Mouse (Mus musculus): Measurements from ENCODE around the gene Gm128. TPM values are rescaled to one million over a fixed set of nuclear protein-coding genes. Genes with fewer than 3 reads are reported as not detected.
A peak's percentile ranks its signal among the peaks of the same experiment; 100 is the strongest.

Gm128 gene
- polyA plus RNA-seq, 2 experiments = 0.12 to 0.19 TPM

GRCm38 (mm10) chr3:95250361-95250760 is 9.0 kb upstream of the Gm128 start:
- Histone ChIP-seq H3K36me3 (replicated peaks; ENCODE audit: control insufficient read depth, insufficient read depth, low read depth) (peaks cover 3% of the 10 kb centered on the region; the same call in 1 of the 2 replicates), H3K27ac (no peak overlapping the region), H3K9ac (replicated peaks) (no peak overlapping the region), H3K9me3 (ENCODE audit: control insufficient read depth, low read length) (no peaks in the 10 kb centered on the region), H3K4me3 (ENCODE audit: insufficient read depth in 1 of 2, low read depth in 2 of 2, low read length in 2 of 2) (no peak overlapping the region), H3K4me1 (replicated peaks; ENCODE audit: control insufficient read depth in 2 of 2, insufficient read depth in 2 of 2, low read length in 1 of 2) (peaks cover 0 to 6% of the 10 kb centered on the region in 2 experiments; a peak in 3 of 4 replicates), H3K4me2 (ENCODE audit: low read depth) (no peak overlapping the region), H3K27me3 (ENCODE audit: control insufficient read depth, insufficient read depth, low read length) (no peaks in the 10 kb centered on the region)
- DNase-seq (ENCODE audit: low read depth in 3 of 3, low spot score in 3 of 3) = no peak
- 66% methylated on average over 5 of the region's 5 CpGs for WGBS (ENCODE audit: insufficient replicate concordance)
- TF ChIP-seq CTCF (IDR thresholded peaks at IDR 0.05; ENCODE audit: low read depth) = no peak
- no peak for TF ChIP-seq EP300 (IDR thresholded peaks at IDR 0.05; ENCODE audit: low read depth)
- ATAC-seq (ENCODE audit: insufficient read depth) = no peak

GRCm38 (mm10) chr3:95247660-95248336 is 6.4 kb upstream of the Gm128 start:
- no peaks in the 10 kb centered on the region for H3K36me3 ChIP-seq (replicated peaks; ENCODE audit: control insufficient read depth, insufficient read depth, low read depth)
- H3K27me3 ChIP-seq (ENCODE audit: control insufficient read depth, insufficient read depth, low read length) = no peaks in the 10 kb centered on the region
- H3K9ac ChIP-seq (replicated peaks) = no peak overlapping the region
- H3K27ac ChIP-seq = no peak overlapping the region
- peaks cover 0 to 6% of the 10 kb centered on the region in 2 experiments; a peak in 3 of 4 replicates for H3K4me1 ChIP-seq (replicated peaks; ENCODE audit: control insufficient read depth in 2 of 2, insufficient read depth in 2 of 2, low read length in 1 of 2)
- no peak overlapping the region for H3K4me2 ChIP-seq (ENCODE audit: low read depth)
- WGBS (ENCODE audit: insufficient replicate concordance) = 26% methylated on average over 1 of the region's 1 CpGs
- ATAC-seq (ENCODE audit: insufficient read depth) = no peak
- no peak for DNase-seq (ENCODE audit: low read depth in 3 of 3, low spot score in 3 of 3)
- H3K4me3 ChIP-seq (ENCODE audit: insufficient read depth in 1 of 2, low read depth in 2 of 2, low read length in 2 of 2) = no peak overlapping the region
- H3K9me3 ChIP-seq (ENCODE audit: control insufficient read depth, low read length) = no peaks in the 10 kb centered on the region
- TF ChIP-seq EP300 (IDR thresholded peaks at IDR 0.05; ENCODE audit: low read depth) (no peak), CTCF (IDR thresholded peaks at IDR 0.05; ENCODE audit: low read depth) (no peak)

- ATAC-seq (ENCODE audit: insufficient read depth) (no peak; the same call in 1 of the 2 replicates), DNase-seq (ENCODE audit: low read depth in 3 of 3, low spot score in 3 of 3) (no peak)
- no peaks in the 10 kb centered on the region for H3K27me3 ChIP-seq (ENCODE audit: control insufficient read depth, insufficient read depth, low read length)
- WGBS (ENCODE audit: insufficient replicate concordance) = 56% methylated on average over 5 of the region's 5 CpGs
- H3K9me3 ChIP-seq (ENCODE audit: control insufficient read depth, low read length) = no peaks in the 10 kb centered on the region
- H3K4me2 ChIP-seq (ENCODE audit: low read depth) = no peak overlapping the region
- TF ChIP-seq EP300 (IDR thresholded peaks at IDR 0.05; ENCODE audit: low read depth) (no peak), CTCF (IDR thresholded peaks at IDR 0.05; ENCODE audit: low read depth) (no peak)
- H3K27ac ChIP-seq = no peak overlapping the region
- H3K36me3 ChIP-seq (replicated peaks; ENCODE audit: control insufficient read depth, insufficient read depth, low read depth) = no peaks in the 10 kb centered on the region
- no peak overlapping the region for H3K4me3 ChIP-seq (ENCODE audit: insufficient read depth in 1 of 2, low read depth in 2 of 2, low read length in 2 of 2)
- H3K9ac ChIP-seq (replicated peaks) = no peak overlapping the region
- H3K4me1 ChIP-seq (replicated peaks; ENCODE audit: control insufficient read depth in 2 of 2, insufficient read depth in 2 of 2, low read length in 1 of 2) = peaks cover 0 to 6% of the 10 kb centered on the region in 2 experiments; a peak in 3 of 4 replicates
These were observed 5.2 kb upstream of the Gm128 start for GRCm38 (mm10) chr3:95246465-95247231.

GRCm38 (mm10) chr3:95243086-95243485 is 1.7 kb upstream of the Gm128 start:
- DNase-seq (ENCODE audit: low read depth in 3 of 3, low spot score in 3 of 3) (no peak), ATAC-seq (ENCODE audit: insufficient read depth) (no peak)
- no peaks in the 10 kb centered on the region; the same call in 1 of the 2 replicates for H3K36me3 ChIP-seq (replicated peaks; ENCODE audit: control insufficient read depth, insufficient read depth, low read depth)
- H3K4me1 ChIP-seq (replicated peaks; ENCODE audit: control insufficient read depth in 2 of 2, insufficient read depth in 2 of 2, low read length in 1 of 2) = peaks cover 0 to 6% of the 10 kb centered on the region in 2 experiments; a peak in 3 of 4 replicates
- H3K4me2 ChIP-seq (ENCODE audit: low read depth) = no peak overlapping the region
- H3K9me3 ChIP-seq (ENCODE audit: control insufficient read depth, low read length) = no peaks in the 10 kb centered on the region
- no peaks in the 10 kb centered on the region for H3K27me3 ChIP-seq (ENCODE audit: control insufficient read depth, insufficient read depth, low read length)
- TF ChIP-seq EP300 (IDR thresholded peaks at IDR 0.05; ENCODE audit: low read depth) (no peak), CTCF (IDR thresholded peaks at IDR 0.05; ENCODE audit: low read depth) (no peak)
- no peak overlapping the region for H3K9ac ChIP-seq (replicated peaks)
- 69% methylated on average over 2 of the region's 2 CpGs for WGBS (ENCODE audit: insufficient replicate concordance)
- no peak overlapping the region for H3K4me3 ChIP-seq (ENCODE audit: insufficient read depth in 1 of 2, low read depth in 2 of 2, low read length in 2 of 2)
- no peak overlapping the region for H3K27ac ChIP-seq

- Histone ChIP-seq H3K27ac (no peak overlapping the region), H3K4me1 (replicated peaks; ENCODE audit: control insufficient read depth in 2 of 2, insufficient read depth in 2 of 2, low read length in 1 of 2) (no peaks in the 10 kb centered on the region), H3K4me2 (ENCODE audit: low read depth) (peak overlapping the region; percentile 13; the same call in 1 of the 2 replicates), H3K9me3 (ENCODE audit: control insufficient read depth, low read length) (no peaks in the 10 kb centered on the region), H3K9ac (replicated peaks) (no peak overlapping the region), H3K27me3 (ENCODE audit: control insufficient read depth, insufficient read depth, low read length) (no peaks in the 10 kb centered on the region), H3K36me3 (replicated peaks; ENCODE audit: control insufficient read depth, insufficient read depth, low read depth) (peaks cover 2% of the 10 kb centered on the region), H3K4me3 (ENCODE audit: insufficient read depth in 1 of 2, low read depth in 2 of 2, low read length in 2 of 2) (no peak overlapping the region)
- TF ChIP-seq CTCF (IDR thresholded peaks at IDR 0.05; ENCODE audit: low read depth) (no peak), EP300 (IDR thresholded peaks at IDR 0.05; ENCODE audit: low read depth) (no peak)
- ATAC-seq (ENCODE audit: insufficient read depth) (no peak), DNase-seq (ENCODE audit: low read depth in 3 of 3, low spot score in 3 of 3) (no peak)
- WGBS (ENCODE audit: insufficient replicate concordance) = 34% methylated on average over 17 of the region's 17 CpGs
These were observed 498 bp downstream of the Gm128 start for GRCm38 (mm10) chr3:95240900-95241299.

Data from liver, embryonic 14.5 days (tissue).